Comparison of ENCODE assay signal across 8 mouse cellular contexts in the genomic region with DNA sequence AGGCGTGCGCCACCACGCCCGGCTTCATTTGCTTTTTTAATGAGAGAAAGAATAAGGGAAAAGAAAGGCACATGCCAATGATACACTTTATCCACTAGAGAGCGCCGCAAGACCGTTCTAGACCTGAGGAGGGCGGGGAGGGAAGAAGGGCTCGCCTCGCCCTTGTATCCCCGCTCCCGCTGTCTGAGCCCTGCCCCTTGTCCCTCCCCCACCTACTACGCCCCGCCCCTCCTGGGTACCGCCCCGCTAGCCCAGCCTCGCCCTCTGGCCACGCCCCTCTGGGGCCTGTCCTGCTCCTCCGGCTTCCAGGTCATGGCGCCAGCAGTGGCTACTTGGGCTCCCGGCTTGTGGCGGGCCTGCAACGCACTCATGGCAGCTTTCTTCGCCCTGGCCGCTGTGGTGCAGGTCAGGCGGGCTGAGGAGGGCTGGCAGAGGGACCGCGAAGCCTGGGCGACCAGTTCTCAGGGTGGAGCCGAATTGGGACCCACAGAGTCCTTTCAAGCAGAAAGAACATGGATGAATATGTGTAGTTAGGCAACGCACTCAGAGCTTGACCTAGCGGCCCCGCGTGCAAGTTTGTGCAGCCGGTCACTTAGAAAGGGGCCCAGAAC. TPM values are rescaled to one million over a fixed set of nuclear protein-coding genes. Genes with fewer than 3 reads are reported as not detected.
DNase-seq lines count a peak whose midpoint lies in the region; ATAC-seq lines count a peak whose summit lies in the region.

A gene (plus strand): TSS at position 288 of the 611 bp plus-strand sequence.

- peak; percentile 97 to 99 for ATAC-seq in hematopoietic stem cell, adult 5-6 weeks (replicated peaks in 1 of 2; ENCODE audit: insufficient read depth in 1 of 2, low FRiP score in 2 of 2, low TSS enrichment in 1 of 2, low read depth in 1 of 2, poor library complexity in 2 of 2, severe bottlenecking in 2 of 2)
- ATAC-seq in lung, embryonic 16.5 days (ENCODE audit: low read depth) = peak; percentile 99

- H3K27me3 ChIP-seq in lung, embryonic 16.5 days (ENCODE audit: control insufficient read depth, insufficient read depth, low read depth, low read length) = peaks cover 3% of the 10 kb centered on the region; the same call in 1 of the 2 replicates

- H3K4me1 ChIP-seq in lung, embryonic 16.5 days (replicated peaks; ENCODE audit: control insufficient read depth, insufficient read depth, low read length) = peaks cover 13% of the 10 kb centered on the region

- peak within 1 kb of the TSS; percentile 80 for H3K9ac ChIP-seq in lung, embryonic 16.5 days (ENCODE audit: low read length)

- H3K4me2 ChIP-seq in lung, embryonic 16.5 days (ENCODE audit: low read depth, low read length) = peak within 1 kb of the TSS; percentile 79

- H3K36me3 ChIP-seq in lung, embryonic 16.5 days (ENCODE audit: control insufficient read depth, insufficient read depth, low read length) = no peaks in the 10 kb centered on the region

- H3K4me3 ChIP-seq in lung, embryonic 16.5 days (ENCODE audit: low read length) = peak within 1 kb of the TSS; percentile 70

- DNase-seq in MEL-GATA-1-ER (ENCODE audit: extremely low read depth, low read depth) = peak; percentile 80
- peak; percentile 89 for DNase-seq in cerebellum, adult 8-10 months
- DNase-seq in forelimb bud, embryonic 11.5 days (ENCODE audit: low read depth, low spot score) = peak; percentile 93
- peak; percentile 61 for DNase-seq in layer of hippocampus, adult 9-10 months (ENCODE audit: low spot score)
- DNase-seq in ovary, postnatal 10 days (ENCODE audit: low spot score) = peak; percentile 83
- peak; percentile 85 to 91 for DNase-seq in thymus, postnatal 10 days (ENCODE audit: low spot score in 2 of 2)

- no peaks in the 10 kb centered on the region for H3K9me3 ChIP-seq in lung, embryonic 16.5 days (ENCODE audit: control insufficient read depth, low read length)

- 2% methylated on average over 31 of the region's 35 CpGs for WGBS in lung, embryonic 16.5 days

- H3K27ac ChIP-seq in lung, embryonic 16.5 days (ENCODE audit: low read length) = peak within 1 kb of the TSS; percentile 50

RNA-seq across cellular contexts. Expression of the gene that starts here (rescaled TPM):
- 2.0 and 5.8 TPM in 2 replicates for total RNA-seq in hematopoietic stem cell, adult 5-6 weeks (2017)
- polyA plus RNA-seq in lung, embryonic 16.5 days (2015; fragmentation: Nextera tagmentation; extraction: Ambion mirVana) = 2.4 and 2.5 TPM in 2 replicates

Comparison
In these comparisons a context has a peak if more than half of its experiments do, and no peak if none do; other contexts are left out.
1. Peak in every context shown above with its lines: DNase-seq, ATAC-seq, H3K4me3 ChIP-seq and H3K27ac ChIP-seq.